Mouse (Mus musculus) c-Kit-positive CD71-positive TER-119-positive erythroid progenitor cells, embryonic 14.5 days (primary cell): Measurements from ENCODE around the gene Sap30.
"Not testable (repeated sequence)": the region's sequence is repeated elsewhere in the genome, so short reads cannot be mapped to it uniquely, and the experiment has no call there.

Experiments used
- DNase-seq: peaks from one replicate; pipeline ENCODE4 v3.0.0-alpha.2; 2013; ENCODE audit warnings: low spot score

Sap30 gene

DNA sequence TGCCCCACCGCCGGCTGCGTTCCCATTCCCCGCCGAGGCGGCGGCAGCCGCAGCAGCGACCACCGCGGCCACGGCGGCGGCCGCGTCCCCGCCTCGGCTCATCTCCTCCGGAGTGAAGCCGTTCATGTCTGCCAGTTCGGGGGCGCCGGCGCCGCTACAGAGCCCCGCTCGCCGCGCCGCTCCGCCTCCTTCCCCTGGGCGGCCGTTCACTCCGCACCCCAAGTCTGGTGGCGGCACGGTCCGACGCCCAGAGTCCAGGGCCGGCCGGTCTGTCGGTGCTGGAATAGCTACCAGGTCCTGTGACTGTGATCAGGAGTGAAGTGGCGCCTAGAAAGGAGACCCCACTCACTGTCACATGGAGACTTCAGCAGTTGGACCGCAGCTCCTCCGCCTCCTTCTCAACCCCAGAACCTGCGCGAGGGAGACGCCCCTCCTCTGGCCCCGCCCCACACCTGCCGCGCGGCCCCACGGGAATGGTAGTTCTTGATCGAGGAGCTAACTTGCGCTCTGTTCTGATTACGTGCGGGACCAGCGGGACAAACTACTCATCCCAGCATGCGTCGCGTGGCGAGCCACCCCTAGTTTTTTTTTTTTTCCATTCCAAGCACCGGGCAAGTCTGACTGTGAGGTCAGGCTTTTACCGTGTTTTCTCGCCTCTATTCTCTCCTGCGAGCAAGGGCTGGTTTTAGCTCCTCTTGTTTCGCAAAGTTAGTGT, at the start of gene Sap30:
Gene Sap30 (minus strand): TSS at position 420 of the 715 bp plus-strand sequence.
- peak; percentile 94 for DNase-seq

DNA sequence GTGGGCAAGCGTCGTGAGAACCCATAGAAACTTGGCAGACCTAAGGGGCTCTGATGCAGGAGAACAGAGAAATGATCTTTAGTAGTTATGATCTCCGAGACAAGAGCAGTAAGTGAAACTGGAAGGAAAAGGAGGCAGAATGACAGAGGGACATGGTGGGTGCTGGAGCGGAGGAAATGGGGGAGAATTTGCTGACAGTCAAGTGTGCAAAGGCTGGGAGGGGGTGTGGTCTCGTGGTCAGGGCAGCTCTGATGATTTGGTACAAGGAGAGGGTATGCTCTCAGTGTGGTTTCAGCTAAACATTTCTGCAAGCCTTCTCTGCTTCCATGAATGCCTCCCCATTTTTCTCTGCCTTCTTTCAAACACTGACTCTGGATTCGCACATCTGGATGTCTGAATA, 48.5 kb upstream of the Sap30 start:
- DNase-seq: no peak

DNA sequence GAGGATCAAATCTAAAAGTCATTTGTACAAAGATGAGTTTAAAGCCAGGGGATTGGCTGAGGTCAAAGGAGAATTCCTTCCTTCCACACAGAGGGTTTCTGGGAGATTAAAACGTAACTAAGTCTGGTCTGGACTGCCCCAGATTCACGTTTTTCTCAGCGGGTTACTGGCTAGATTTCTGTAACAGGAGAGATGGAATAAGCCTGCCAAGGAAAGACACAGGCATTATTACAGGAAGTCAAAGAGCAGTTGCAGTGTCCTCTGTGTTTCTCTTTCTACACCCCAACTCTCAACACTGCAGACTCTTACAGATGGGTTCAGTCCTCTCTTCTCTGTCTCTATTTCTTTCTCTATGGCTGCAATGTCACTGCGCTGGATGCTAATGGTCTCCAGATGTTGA, 46.8 kb upstream of the Sap30 start:
- DNase-seq: no peak

DNA sequence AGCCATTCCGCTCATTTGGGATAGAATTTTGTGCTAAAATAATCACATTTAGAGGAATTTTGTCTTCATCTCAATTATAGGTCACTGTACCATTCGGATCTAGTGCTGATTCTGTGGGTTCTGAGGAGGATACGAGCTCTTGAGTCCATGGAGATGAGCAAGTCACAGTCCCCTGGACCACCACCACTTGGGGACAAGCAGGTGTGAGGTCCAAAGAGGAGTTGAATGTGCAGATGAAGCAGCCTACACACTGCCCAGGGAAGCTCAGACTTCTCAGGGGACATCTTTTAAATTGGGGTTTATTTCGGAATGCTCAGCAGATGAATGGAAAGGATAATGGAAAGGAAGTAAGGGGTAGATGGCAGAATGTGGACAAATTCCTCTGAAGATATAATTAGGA, 45.4 kb upstream of the Sap30 start:
- DNase-seq: no peak

DNA sequence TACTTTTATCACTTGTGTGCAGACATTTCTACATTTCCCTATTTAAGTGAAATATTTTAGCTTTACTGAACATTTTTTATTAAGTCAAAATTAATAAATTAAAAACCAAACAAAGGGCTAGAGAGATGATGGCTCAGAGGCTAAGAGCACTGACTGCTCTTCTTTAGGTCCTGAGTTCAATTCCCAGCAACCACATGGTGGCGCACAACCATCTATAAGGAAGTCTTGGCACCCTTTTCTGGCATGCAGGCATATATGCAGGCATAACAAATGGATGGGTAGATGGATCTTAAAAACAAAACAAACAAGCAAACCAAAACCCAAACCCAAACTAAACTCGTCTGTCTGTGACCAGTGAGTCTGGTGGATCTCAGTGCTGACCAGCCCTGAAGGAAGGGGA, 44.6 kb upstream of the Sap30 start:
- DNase-seq: no peak

DNA sequence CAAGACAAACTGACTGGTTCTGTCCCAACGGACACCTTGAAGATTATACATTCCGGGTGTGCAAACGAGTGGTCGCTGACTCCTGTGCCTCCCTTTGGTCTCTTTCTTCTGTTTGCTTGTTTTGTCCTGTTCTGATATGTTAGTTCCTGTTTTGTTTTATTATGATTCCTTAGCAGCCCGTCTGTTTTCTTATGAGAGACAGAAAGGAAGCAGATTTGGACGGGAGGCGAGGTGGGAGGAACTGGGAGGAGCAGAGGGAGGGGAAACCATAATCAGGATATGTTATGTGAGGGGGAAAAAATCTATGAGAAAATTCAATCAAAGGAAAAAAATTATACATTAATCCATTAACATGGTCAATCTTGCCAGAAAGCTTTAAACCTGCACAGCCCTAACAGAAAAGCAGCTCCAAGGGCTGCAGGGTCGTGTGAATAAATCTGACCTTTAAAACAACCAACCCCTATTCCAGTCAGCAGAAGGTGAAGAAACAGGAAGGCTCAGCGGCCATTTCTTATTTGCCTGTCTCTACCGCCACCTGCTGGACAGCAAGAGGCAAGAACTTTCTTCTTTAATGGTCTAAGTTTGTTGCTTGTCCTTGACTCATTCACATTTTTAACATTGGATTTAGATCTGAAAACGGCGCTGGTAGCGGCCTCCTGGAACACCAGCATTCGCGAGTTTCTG, 43.1 kb upstream of the Sap30 start:
- peak; percentile 77 for DNase-seq

- DNase-seq: no peak
Measured at GRCm38 (mm10) chr8:57530238-57530637, 42.6 kb upstream of the Sap30 start.

DNA sequence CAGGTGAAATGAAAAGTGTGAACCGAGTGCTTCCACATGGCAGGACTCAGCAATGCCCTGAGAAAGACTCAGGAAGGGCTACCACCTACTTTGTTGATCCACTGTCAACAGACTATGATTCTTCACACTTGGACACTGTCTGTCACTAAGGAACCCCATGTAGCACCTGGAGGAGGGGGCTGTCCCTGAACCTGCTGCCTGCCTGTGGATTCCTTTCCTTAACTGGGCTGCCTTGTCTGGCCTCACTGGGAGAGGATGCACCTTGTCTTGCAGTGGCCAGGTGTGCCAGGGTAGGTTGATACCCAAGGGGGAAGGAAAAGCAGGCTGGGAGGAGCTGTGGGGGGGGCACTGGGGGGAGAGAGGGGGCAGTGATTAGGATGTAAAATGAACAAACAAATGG, 40.4 kb upstream of the Sap30 start:
- DNase-seq: no peak

GRCm38 (mm10) chr8:57520186-57520786, 32.6 kb upstream of the Sap30 start:
- no peak for DNase-seq

- DNase-seq: no peak
Measured at GRCm38 (mm10) chr8:57517723-57518122, 30.1 kb upstream of the Sap30 start.

GRCm38 (mm10) chr8:57516685-57517084, 29.0 kb upstream of the Sap30 start:
- not testable (repeated sequence) for DNase-seq

GRCm38 (mm10) chr8:57513178-57513661, 25.6 kb upstream of the Sap30 start:
- not testable (repeated sequence) for DNase-seq

DNA sequence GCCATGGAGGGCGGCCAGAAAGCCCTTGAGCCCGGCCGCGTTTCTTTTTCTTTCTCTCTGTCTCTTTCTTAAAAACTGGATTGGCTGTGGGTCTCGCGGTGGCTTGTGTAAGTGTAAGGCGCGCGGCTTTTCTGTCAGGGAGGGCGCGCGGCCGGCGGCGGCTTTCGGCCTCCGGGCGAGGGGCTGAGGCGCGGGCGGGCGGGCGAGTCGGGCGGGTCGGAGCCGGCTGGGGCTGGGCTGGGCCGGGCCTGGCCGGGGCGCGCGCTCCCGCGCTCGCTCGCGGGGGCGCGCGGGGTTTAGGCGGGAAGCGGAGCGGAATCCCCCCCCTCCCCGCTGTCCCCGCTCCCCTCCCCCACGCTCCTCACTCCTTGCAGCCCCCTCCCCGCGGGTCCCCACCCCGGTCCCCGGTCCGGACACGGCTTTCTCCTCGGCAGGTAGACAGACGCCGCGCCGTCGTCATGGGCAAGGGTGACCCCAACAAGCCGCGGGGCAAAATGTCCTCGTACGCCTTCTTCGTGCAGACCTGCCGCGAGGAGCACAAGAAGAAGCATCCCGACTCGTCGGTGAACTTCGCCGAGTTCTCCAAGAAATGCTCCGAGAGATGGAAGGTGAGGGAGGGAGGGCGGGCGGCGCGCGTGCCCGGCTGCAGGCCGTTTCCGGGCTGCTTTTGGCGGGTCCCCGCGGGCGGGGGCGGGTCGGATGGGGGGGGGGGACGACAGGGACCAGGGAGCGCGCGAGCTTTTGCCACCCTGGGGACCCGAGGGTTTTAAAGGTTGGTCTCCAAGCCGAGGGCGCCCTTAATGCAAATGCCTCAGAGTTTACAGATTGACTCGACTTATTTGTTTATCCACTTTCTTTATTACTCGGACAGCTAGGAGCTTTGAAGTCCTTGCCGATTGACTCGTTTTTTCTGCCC, 24.7 kb upstream of the Sap30 start:
- DNase-seq: no peak

DNA sequence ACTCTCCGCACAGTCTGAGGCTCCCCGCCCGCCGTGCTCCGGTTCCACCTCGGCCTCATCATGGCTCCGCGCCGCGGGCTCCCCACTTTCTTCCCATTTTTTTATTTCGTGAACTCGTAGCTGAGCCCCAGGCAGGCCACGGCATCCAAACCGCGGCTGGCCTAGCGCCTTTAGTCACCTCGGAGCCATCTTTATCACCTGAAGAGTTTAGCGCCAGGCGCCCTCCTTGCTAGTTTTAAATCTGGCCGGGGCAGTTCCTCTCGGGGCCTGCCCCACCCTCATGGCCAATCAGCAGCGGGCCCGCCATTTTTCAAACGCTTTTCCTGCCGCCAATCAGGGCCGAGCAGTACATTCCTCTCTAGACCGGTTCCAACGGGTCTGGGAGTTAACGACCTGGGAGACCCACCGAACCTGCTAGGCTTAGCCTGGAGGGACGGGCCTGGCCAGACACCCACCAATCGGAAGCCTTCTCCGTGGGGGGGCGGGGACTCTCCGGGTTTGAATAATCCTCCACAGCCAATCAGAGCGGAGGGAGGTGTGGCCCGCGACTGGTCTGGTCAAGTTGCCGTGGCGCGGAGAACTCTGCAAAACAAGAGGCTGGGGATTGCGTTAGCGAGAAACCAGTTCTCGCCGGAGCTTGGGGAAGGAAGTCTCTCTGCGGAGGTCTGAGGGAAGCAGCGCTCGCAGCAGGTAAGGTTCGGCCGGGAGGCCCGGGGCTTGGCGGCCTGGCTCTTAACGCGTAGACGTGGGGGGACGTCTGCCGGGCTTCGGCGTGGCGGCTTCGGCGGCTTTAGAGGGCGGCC, 23.9 kb upstream of the Sap30 start, which contains the start of gene Hmgb2:
Gene Hmgb2 (plus strand): TSS at position 592 of the 803 bp plus-strand sequence.
- DNase-seq: peak; percentile 100

- peak; percentile 31 for DNase-seq
Measured at GRCm38 (mm10) chr8:57510791-57511315, 23.2 kb upstream of the Sap30 start.

GRCm38 (mm10) chr8:57508657-57509056, 21.0 kb upstream of the Sap30 start:
- DNase-seq: no peak

GRCm38 (mm10) chr8:57507556-57508063, 19.9 kb upstream of the Sap30 start:
- DNase-seq: no peak

GRCm38 (mm10) chr8:57505500-57505899, 17.8 kb upstream of the Sap30 start:
- DNase-seq: peak; percentile 24

- DNase-seq: peak; percentile 74
Measured at GRCm38 (mm10) chr8:57503641-57504040, 16.0 kb upstream of the Sap30 start.

DNA sequence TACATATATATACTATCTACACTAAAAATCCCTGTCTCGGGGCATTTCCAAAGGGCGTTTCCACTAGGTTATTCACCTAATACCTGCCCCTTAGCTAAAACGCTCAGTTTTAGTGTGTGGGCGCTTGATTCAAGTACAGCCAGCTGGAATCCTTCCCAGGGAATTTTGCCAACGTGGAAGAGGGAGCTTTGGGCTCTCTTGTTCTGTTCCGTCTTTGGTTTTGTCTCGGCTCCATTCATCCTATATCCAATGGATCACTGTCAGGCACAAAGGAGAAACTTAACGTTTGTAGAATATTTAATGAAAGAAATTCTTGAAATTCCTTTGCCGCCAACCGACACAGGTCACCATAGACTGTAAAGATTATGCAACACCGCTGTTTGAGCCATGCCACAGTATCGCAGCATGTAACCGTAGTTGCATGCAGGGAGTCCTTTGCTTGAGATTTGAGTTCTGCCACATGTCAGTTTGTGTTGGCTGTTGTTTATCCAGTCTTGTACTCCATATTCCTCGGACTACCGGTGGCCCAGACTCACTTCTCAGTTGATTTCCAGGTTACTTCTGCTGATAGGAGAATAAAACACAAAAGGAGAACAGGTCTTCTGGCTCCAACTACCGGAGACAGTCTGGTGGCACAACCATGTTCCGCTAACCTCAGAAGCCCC, 11.3 kb upstream of the Sap30 start:
- DNase-seq: no peak
